Mouse (Mus musculus) layer of hippocampus, postnatal 36 days (tissue): ENCODE measurements around the gene Cfap61. TPM values are rescaled to one million over a fixed set of nuclear protein-coding genes. Genes with fewer than 3 reads are reported as not detected.

Experiments
- DNase-seq, 2 experiments: peaks; one replicate each; pipeline ENCODE4 v3.0.0; 2022
- total RNA-seq, 2 experiments: library from RNA; stranded (reverse); gene quantifications; 2 replicates each; pipeline ENCODE4 v1.2.3; 2021

The Cfap61 gene
- total RNA-seq, 2 experiments from 2014 or later: 1.7 to 2.0 TPM

DNA sequence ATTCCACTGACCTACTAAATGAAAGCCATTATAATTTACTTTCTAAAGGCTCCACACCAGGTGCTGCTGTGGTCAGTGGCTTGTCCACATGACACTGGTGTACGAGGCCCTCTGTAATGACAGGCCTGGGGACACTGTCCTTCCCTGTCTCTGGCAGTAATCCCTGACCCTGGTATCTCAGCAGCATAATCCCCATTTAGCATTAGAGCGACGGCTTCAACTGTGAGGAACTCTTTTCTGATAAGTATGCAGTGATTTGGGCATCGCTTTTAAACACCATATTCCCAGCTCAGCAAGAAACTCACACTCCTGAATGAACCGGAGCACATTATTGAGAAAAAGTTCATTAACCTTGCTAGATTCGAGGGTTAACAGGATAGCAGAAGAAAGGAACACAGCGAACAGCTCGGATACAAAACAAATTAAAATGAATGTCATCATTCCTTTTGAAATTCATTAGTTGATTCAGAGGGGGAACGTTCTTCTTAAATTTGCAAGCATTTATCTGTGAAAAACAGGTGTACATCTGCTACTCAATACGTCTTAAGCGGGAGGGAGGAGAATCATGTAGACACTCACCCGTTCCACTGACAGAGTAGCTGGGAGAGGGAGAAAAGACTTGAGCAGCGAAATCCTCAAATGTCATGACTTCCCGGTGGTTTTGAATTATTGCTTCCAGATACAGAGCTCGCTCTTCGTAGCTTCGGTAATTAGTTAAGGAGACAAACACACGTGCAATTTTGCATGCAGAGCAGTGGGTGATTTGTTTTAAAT is 325.4 kb downstream of the Cfap61 start:
- DNase-seq: no peak

GRCm38 (mm10) chr2:146261146-146261545 is 326.6 kb downstream of the Cfap61 start:
- DNase-seq: no peak

DNA sequence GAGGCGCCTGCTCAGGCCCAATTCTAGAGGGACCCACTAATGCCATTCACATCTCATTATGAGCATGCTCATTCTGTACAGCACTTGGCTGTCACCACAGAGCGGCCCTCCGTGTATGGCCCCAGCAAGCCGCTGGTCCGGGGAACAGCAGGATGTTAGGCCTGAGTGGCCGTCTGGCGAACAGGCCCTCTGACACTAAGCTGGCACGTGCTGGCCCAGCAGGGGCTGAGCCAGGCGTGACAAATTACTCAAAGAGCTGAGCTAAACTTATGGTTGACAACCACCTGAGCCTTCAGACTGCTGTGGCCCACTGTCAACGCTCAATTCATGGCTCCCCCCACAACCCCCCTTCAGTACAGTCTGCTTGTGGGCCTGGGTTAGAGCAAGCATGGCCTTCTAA is 327.6 kb downstream of the Cfap61 start:
- DNase-seq: no peak

DNA sequence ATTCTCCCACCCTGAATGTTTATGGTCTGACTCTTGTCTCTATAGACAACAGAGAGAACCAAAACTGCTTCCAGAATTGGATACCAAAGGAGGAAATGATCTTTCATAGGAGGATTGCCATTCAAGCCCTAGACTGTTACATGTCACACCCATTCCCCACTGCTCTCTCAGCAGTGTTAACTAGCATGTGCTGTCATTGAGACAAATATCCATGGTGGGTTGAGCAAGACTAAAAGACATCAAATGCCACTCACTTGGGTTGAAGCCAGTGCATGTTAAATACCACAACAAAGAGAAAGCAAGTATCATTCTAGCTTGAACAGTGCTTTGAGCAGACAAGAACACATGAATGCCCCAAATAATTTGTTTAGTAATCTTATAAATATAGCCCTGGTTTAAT is 328.4 kb downstream of the Cfap61 start:
- no peak for DNase-seq

Other genes starting within 250 kb of the Cfap61 start
- 10 to 100 TPM; 66.0 to 70.9 TPM for gene Naa20, start 32.7 kb upstream of the Cfap61 start, total RNA-seq
- 10 to 100 TPM; 19.2 to 21.5 TPM for gene Crnkl1, start 230 bp downstream of the Cfap61 start, total RNA-seq